Mouse (Mus musculus) erythroblast, embryonic 14.5 days (primary cell): Measurements from ENCODE around the gene Hand1. TPM values are rescaled to one million over a fixed set of nuclear protein-coding genes. Genes with fewer than 3 reads are reported as not detected.

ENCODE experiments used
- H3K27me3 ChIP-seq: 2 replicates; pipeline ENCODE4 v1.6.1; 2012; ENCODE audit warnings: inconsistent platforms; ENCODE audit not compliant: control insufficient read depth
- H3K36me3 ChIP-seq: 2 replicates; pipeline ENCODE4 v1.6.1; 2012; ENCODE audit warnings: mild to moderate bottlenecking, inconsistent platforms; ENCODE audit not compliant: control insufficient read depth
- H3K4me1 ChIP-seq: 2 replicates; pipeline ENCODE4 v1.6.1; 2012; ENCODE audit warnings: inconsistent platforms; ENCODE audit not compliant: control insufficient read depth
- H3K4me3 ChIP-seq: replicated peaks from 2 replicates; pipeline ENCODE3; 2012; ENCODE audit warnings: moderate library complexity, mild to moderate bottlenecking, inconsistent platforms
- H3K9me3 ChIP-seq: 2 replicates; pipeline ENCODE4 v1.6.1; 2012; ENCODE audit warnings: low read length, inconsistent platforms, mixed read lengths; ENCODE audit not compliant: control insufficient read depth
- GATA1 ChIP-seq: IDR thresholded peaks from 2 replicates; pipeline ENCODE4 v1.6.1; 2012; ENCODE audit warnings: low read length, inconsistent platforms, mixed read lengths
- TAL1 ChIP-seq: IDR thresholded peaks from 3 replicates; pipeline ENCODE4 v1.6.1; 2012; ENCODE audit warnings: low read length, inconsistent platforms, mixed read lengths
- polyA plus RNA-seq: library from polyadenylated mRNA; stranded (reverse); fragments of >175 nt; gene quantifications from 2 replicates; pipeline ENCODE4 v1.2.3, GENCODE M21; 2012

The Hand1 gene
- polyA plus RNA-seq, 1 experiment, result not detected

GRCm38 (mm10) chr11:57836401-57836800, 3.8 kb upstream of the Hand1 start:
- peaks cover 2% of the 10 kb centered on the region; the same call in 1 of the 2 replicates for H3K9me3 ChIP-seq
- no peaks in the 10 kb centered on the region for H3K4me1 ChIP-seq
- no peak overlapping the region for H3K4me3 ChIP-seq
- H3K27me3 ChIP-seq, result peaks cover 100% of the 10 kb centered on the region
- TF ChIP-seq GATA1 (no peak), TAL1 (no peak)
- H3K36me3 ChIP-seq, result no peaks in the 10 kb centered on the region

- Histone ChIP-seq H3K27me3 (peaks cover 100% of the 10 kb centered on the region), H3K4me1 (no peaks in the 10 kb centered on the region), H3K36me3 (no peaks in the 10 kb centered on the region), H3K4me3 (no peak overlapping the region), H3K9me3 (peaks cover 3% of the 10 kb centered on the region; the same call in 1 of the 2 replicates)
- TF ChIP-seq GATA1 (no peak), TAL1 (no peak)
Measured at GRCm38 (mm10) chr11:57835931-57836330, 3.3 kb upstream of the Hand1 start.

- Histone ChIP-seq H3K4me1 (no peaks in the 10 kb centered on the region), H3K27me3 (peaks cover 100% of the 10 kb centered on the region), H3K9me3 (peaks cover 3% of the 10 kb centered on the region; the same call in 1 of the 2 replicates), H3K4me3 (no peak overlapping the region), H3K36me3 (no peaks in the 10 kb centered on the region)
- no peak for TF ChIP-seq TAL1
- TF ChIP-seq GATA1, result no peak
Measured at GRCm38 (mm10) chr11:57835331-57835730, 2.7 kb upstream of the Hand1 start.

- Histone ChIP-seq H3K36me3 (no peaks in the 10 kb centered on the region), H3K27me3 (peaks cover 100% of the 10 kb centered on the region), H3K4me3 (no peak overlapping the region), H3K9me3 (peaks cover 5% of the 10 kb centered on the region; the same call in 1 of the 2 replicates), H3K4me1 (no peaks in the 10 kb centered on the region)
- no peak for TF ChIP-seq GATA1
- no peak for TF ChIP-seq TAL1
Measured at GRCm38 (mm10) chr11:57834031-57834430, 1.4 kb upstream of the Hand1 start.

GRCm38 (mm10) chr11:57833296-57833977, 819 bp upstream of the Hand1 start:
- TF ChIP-seq TAL1 (no peak), GATA1 (no peak)
- Histone ChIP-seq H3K9me3 (peaks cover 5% of the 10 kb centered on the region; the same call in 1 of the 2 replicates), H3K36me3 (no peaks in the 10 kb centered on the region), H3K4me3 (no peak overlapping the region), H3K4me1 (no peaks in the 10 kb centered on the region), H3K27me3 (peaks cover 100% of the 10 kb centered on the region)

- Histone ChIP-seq H3K27me3 (peaks cover 100% of the 10 kb centered on the region), H3K36me3 (no peaks in the 10 kb centered on the region), H3K4me1 (0 out of 2 replicates have a peak, but pooled peaks cover 1% of the 10 kb centered on the region), H3K9me3 (peaks cover 10% of the 10 kb centered on the region; the same call in 1 of the 2 replicates), H3K4me3 (no peak overlapping the region)
- TF ChIP-seq GATA1 (no peak), TAL1 (no peak)
Measured at GRCm38 (mm10) chr11:57831861-57832260, 757 bp downstream of the Hand1 start.

- H3K4me1 ChIP-seq, result 0 out of 2 replicates have a peak, but pooled peaks cover 1% of the 10 kb centered on the region
- H3K9me3 ChIP-seq, result peaks cover 10% of the 10 kb centered on the region; the same call in 1 of the 2 replicates
- no peak overlapping the region for H3K4me3 ChIP-seq
- H3K27me3 ChIP-seq, result peaks cover 100% of the 10 kb centered on the region
- H3K36me3 ChIP-seq, result no peaks in the 10 kb centered on the region
- TF ChIP-seq GATA1 (no peak), TAL1 (no peak)
Measured at GRCm38 (mm10) chr11:57831281-57831781, 1.3 kb downstream of the Hand1 start.

GRCm38 (mm10) chr11:57829871-57830775, 2.5 kb downstream of the Hand1 start:
- TF ChIP-seq GATA1 (no peak), TAL1 (no peak)
- H3K36me3 ChIP-seq, result no peaks in the 10 kb centered on the region
- H3K9me3 ChIP-seq, result peaks cover 10% of the 10 kb centered on the region; the same call in 1 of the 2 replicates
- peaks cover 100% of the 10 kb centered on the region for H3K27me3 ChIP-seq
- 0 out of 2 replicates have a peak, but pooled peaks cover 1% of the 10 kb centered on the region for H3K4me1 ChIP-seq
- no peak overlapping the region for H3K4me3 ChIP-seq
